Mouse (Mus musculus): ENCODE measurements around the gene Dis3l2. TPM values are rescaled to one million over a fixed set of nuclear protein-coding genes. Genes with fewer than 3 reads are reported as not detected.

The Dis3l2 gene
- total and polyA plus RNA-seq, 3 experiments = 12.4 to 17.4 (median 16.5) TPM

DNA sequence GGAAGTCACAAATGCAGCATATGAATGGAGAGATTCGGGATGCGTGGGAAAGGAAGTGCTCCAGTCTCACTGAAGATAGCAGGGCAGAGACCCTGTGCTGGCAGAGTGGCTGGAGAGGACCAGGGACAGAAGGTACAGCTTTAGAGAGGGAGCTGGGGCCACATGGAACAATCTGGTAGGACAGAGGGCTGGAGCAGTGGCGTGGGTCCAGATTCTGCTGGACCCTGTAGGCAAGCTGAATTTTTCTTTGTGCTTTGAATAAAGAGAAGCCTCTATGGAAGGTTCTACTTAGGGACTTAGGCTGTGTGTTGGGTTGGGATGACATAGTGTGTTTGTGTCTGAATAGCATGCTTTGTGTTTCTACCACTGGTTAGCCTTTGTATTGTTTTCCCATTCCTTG is 1.9 kb downstream of the Dis3l2 start:
- Histone ChIP-seq H3K4me3 (replicated peaks in 1 of 3; ENCODE audit: low read depth in 2 of 3, low read length in 2 of 3, poor library complexity in 1 of 3) (no peak overlapping the region), H3K9me3 (replicated peaks; ENCODE audit: low read length) (no peaks in the 10 kb centered on the region), H3K79me2 (replicated peaks; ENCODE audit: control insufficient read depth, extremely low read depth, insufficient read depth, poor library complexity, severe bottlenecking) (no peaks in the 10 kb centered on the region), H3K36me3 (replicated peaks in 1 of 2; ENCODE audit: control insufficient read depth in 1 of 2, insufficient read depth in 1 of 2, low read length in 1 of 2) (no peaks in the 10 kb centered on the region), H3K9ac (ENCODE audit: insufficient read depth, low read depth) (no peak overlapping the region), H3K27ac (ENCODE audit: insufficient read depth, low read depth) (no peak overlapping the region), H3K4me2 (ENCODE audit: insufficient read depth, low read depth, poor library complexity, severe bottlenecking) (no peak overlapping the region), H3K4me1 (ENCODE audit: control insufficient read depth in 1 of 2, insufficient read depth in 2 of 2) (peaks cover 3 to 16% of the 10 kb centered on the region in 2 experiments; a peak in 3 of 4 replicates), H3K27me3 (replicated peaks) (no peaks in the 10 kb centered on the region)
- TF ChIP-seq SMC3 (IDR thresholded peaks at IDR 0.05; ENCODE audit: low read depth, low read length) = no peak
- TF ChIP-seq ZMIZ1 (IDR thresholded peaks at IDR 0.05; ENCODE audit: low read depth, low read length) = no peak
- dilution Hi-C loops (cut with MboI; ENCODE audit: extremely low pct_ligation_motif_present, extremely low pct_unique_long_range_greater_than_20kb, low sequenced_read_pairs) = no loop called here
- in situ Hi-C loops (cut with MboI; ENCODE audit: low pct_ligation_motif_present, low pct_unique_long_range_greater_than_20kb, low sequenced_read_pairs) = no loop called here
- no peak for DNase-seq (ENCODE audit: extremely low read depth)

- peaks cover 0 to 2% of the 10 kb centered on the region in 2 experiments for H3K36me3 ChIP-seq (replicated peaks in 1 of 2; ENCODE audit: control insufficient read depth in 1 of 2, insufficient read depth in 1 of 2, low read length in 1 of 2)
- H3K4me2 ChIP-seq (ENCODE audit: insufficient read depth, low read depth, poor library complexity, severe bottlenecking) = no peak overlapping the region
- H3K4me1 ChIP-seq (ENCODE audit: control insufficient read depth in 1 of 2, insufficient read depth in 2 of 2) = peaks cover 0 to 8% of the 10 kb centered on the region in 2 experiments; a peak in 1 of 4 replicates
- TF ChIP-seq ETS1 (conservative IDR thresholded peaks at IDR 0.05; ENCODE audit: low read depth, low read length) (no peak), BHLHE40 (IDR thresholded peaks at IDR 0.05; ENCODE audit: low read depth, low read length) (no peak), MEF2A (IDR thresholded peaks at IDR 0.05; ENCODE audit: borderline replicate concordance, low read depth, low read length) (no peak), ZNF384 (IDR thresholded peaks at IDR 0.05; ENCODE audit: low read depth, low read length) (no peak), POLR2A (IDR thresholded peaks at IDR 0.05; ENCODE audit: low read depth, low read length) (no peak), ELF1 (IDR thresholded peaks at IDR 0.05; ENCODE audit: low read depth, low read length) (no peak), EP300 (IDR thresholded peaks at IDR 0.05; ENCODE audit: low read length) (no peak), ZKSCAN1 (IDR thresholded peaks at IDR 0.05; ENCODE audit: borderline replicate concordance, low read depth, low read length) (no peak), TCF12 (IDR thresholded peaks at IDR 0.05; ENCODE audit: low read depth, low read length) (no peak), MAZ (IDR thresholded peaks at IDR 0.05; ENCODE audit: low read depth, low read length) (no peak), GABPA (IDR thresholded peaks at IDR 0.05; ENCODE audit: insufficient replicate concordance, low read depth, low read length) (no peak), MYC (IDR thresholded peaks at IDR 0.05; ENCODE audit: low read depth, low read length) (no peak), KAT2A (IDR thresholded peaks at IDR 0.05; ENCODE audit: insufficient replicate concordance, low read length) (no peak)
- no peaks in the 10 kb centered on the region for H3K79me2 ChIP-seq (replicated peaks; ENCODE audit: control insufficient read depth, extremely low read depth, insufficient read depth, poor library complexity, severe bottlenecking)
- no peaks in the 10 kb centered on the region for H3K9me3 ChIP-seq (replicated peaks; ENCODE audit: low read length)
- no peak overlapping the region for H3K4me3 ChIP-seq (replicated peaks in 1 of 3; ENCODE audit: low read depth in 2 of 3, low read length in 2 of 3, poor library complexity in 1 of 3)
- no peak for DNase-seq (ENCODE audit: extremely low read depth)
- H3K9ac ChIP-seq (ENCODE audit: insufficient read depth, low read depth) = no peak overlapping the region
- dilution Hi-C loops (cut with MboI; ENCODE audit: extremely low pct_ligation_motif_present, extremely low pct_unique_long_range_greater_than_20kb, low sequenced_read_pairs) = no loop called here
- no peak overlapping the region for H3K27ac ChIP-seq (ENCODE audit: insufficient read depth, low read depth)
- in situ Hi-C loops (cut with MboI; ENCODE audit: low pct_ligation_motif_present, low pct_unique_long_range_greater_than_20kb, low sequenced_read_pairs) = no loop called here
- no peaks in the 10 kb centered on the region for H3K27me3 ChIP-seq (replicated peaks)
Observed at GRCm38 (mm10) chr1:86709546-86709945, 5.9 kb downstream of the Dis3l2 start.

Measured in CH12.LX (cell line).